Mouse (Mus musculus): Measurements from ENCODE around the gene Vmn2r24. TPM values are rescaled to one million over a fixed set of nuclear protein-coding genes. Genes with fewer than 3 reads are reported as not detected.
"Not testable (repeated sequence)": the region's sequence is repeated elsewhere in the genome, so short reads cannot be mapped to it uniquely, and the experiment has no call there.

Gene Vmn2r24
- not detected in 2 replicates for polyA plus RNA-seq (2016; fragmentation: Nextera tagmentation; extraction: Ambion mirVana)

- no peak within 1 kb of the TSS for H3K27ac ChIP-seq
- 79% methylated on average over 1 of the region's 1 CpGs for WGBS
- no peak for ATAC-seq (ENCODE audit: insufficient number of reproducible peaks, insufficient read depth, low FRiP score, low TSS enrichment, low read depth)
- H3K9me3 ChIP-seq = no peaks in the 10 kb centered on the region
- H3K4me3 ChIP-seq (replicated peaks) = no peak within 1 kb of the TSS
- no peak within 1 kb of the TSS for H3K4me2 ChIP-seq
- no peaks in the 10 kb centered on the region for H3K4me1 ChIP-seq (replicated peaks)
- no peaks in the 10 kb centered on the region for H3K27me3 ChIP-seq
- H3K36me3 ChIP-seq = no peaks in the 10 kb centered on the region
- no peak within 1 kb of the TSS for H3K9ac ChIP-seq (replicated peaks)
These were observed at the start of gene Vmn2r24 for GRCm38 (mm10) chr6:123778579-123778978. Gene Vmn2r24 (plus strand): TSS chr6:123778879.

- H3K36me3 ChIP-seq = no peaks in the 10 kb centered on the region
- no peaks in the 10 kb centered on the region for H3K4me1 ChIP-seq (replicated peaks)
- no peak overlapping the region for H3K4me2 ChIP-seq
- no peak overlapping the region for H3K9ac ChIP-seq (replicated peaks)
- no peak for ATAC-seq (ENCODE audit: insufficient number of reproducible peaks, insufficient read depth, low FRiP score, low TSS enrichment, low read depth)
- WGBS = 84% methylated on average over 3 of the region's 3 CpGs
- no peak overlapping the region for H3K27ac ChIP-seq
- no peaks in the 10 kb centered on the region for H3K9me3 ChIP-seq
- H3K4me3 ChIP-seq (replicated peaks) = no peak overlapping the region
- H3K27me3 ChIP-seq = no peaks in the 10 kb centered on the region
These were observed 8.6 kb upstream of the Vmn2r24 start for GRCm38 (mm10) chr6:123770031-123770430.

- Histone ChIP-seq H3K9ac (replicated peaks) (no peak overlapping the region), H3K9me3 (no peaks in the 10 kb centered on the region), H3K27ac (no peak overlapping the region), H3K4me1 (replicated peaks) (no peaks in the 10 kb centered on the region), H3K27me3 (no peaks in the 10 kb centered on the region), H3K4me2 (no peak overlapping the region), H3K36me3 (no peaks in the 10 kb centered on the region), H3K4me3 (replicated peaks) (no peak overlapping the region)
- ATAC-seq (ENCODE audit: insufficient number of reproducible peaks, insufficient read depth, low FRiP score, low TSS enrichment, low read depth) = no peak
- WGBS = 64% methylated on average over 2 of the region's 2 CpGs
These were observed 6.2 kb downstream of the Vmn2r24 start for GRCm38 (mm10) chr6:123784857-123785256.

- H3K4me2 ChIP-seq = no peak overlapping the region
- no peaks in the 10 kb centered on the region for H3K9me3 ChIP-seq
- no peak overlapping the region for H3K27ac ChIP-seq
- no peak for ATAC-seq (ENCODE audit: insufficient number of reproducible peaks, insufficient read depth, low FRiP score, low TSS enrichment, low read depth)
- no peaks in the 10 kb centered on the region for H3K36me3 ChIP-seq
- WGBS = 42% methylated on average over 9 of the region's 9 CpGs
- no peak overlapping the region for H3K4me3 ChIP-seq (replicated peaks)
- H3K27me3 ChIP-seq = no peaks in the 10 kb centered on the region
- no peak overlapping the region for H3K9ac ChIP-seq (replicated peaks)
- no peaks in the 10 kb centered on the region for H3K4me1 ChIP-seq (replicated peaks)
These were observed 15.1 kb downstream of the Vmn2r24 start for GRCm38 (mm10) chr6:123793746-123794145.

- H3K4me2 ChIP-seq; H3K4me3 ChIP-seq (replicated peaks); H3K9me3 ChIP-seq; H3K27me3 ChIP-seq; H3K9ac ChIP-seq (replicated peaks); H3K36me3 ChIP-seq; H3K4me1 ChIP-seq (replicated peaks); H3K27ac ChIP-seq; ATAC-seq (ENCODE audit: insufficient number of reproducible peaks, insufficient read depth, low FRiP score, low TSS enrichment, low read depth): not testable (repeated sequence)
These were observed 31.6 kb downstream of the Vmn2r24 start for GRCm38 (mm10) chr6:123810291-123810690.

- Histone ChIP-seq H3K36me3 (no peaks in the 10 kb centered on the region), H3K4me2 (no peak overlapping the region), H3K27me3 (no peaks in the 10 kb centered on the region), H3K4me1 (replicated peaks) (no peaks in the 10 kb centered on the region), H3K9me3 (0 out of 2 replicates have a peak, but pooled peaks cover 6% of the 10 kb centered on the region), H3K9ac (replicated peaks) (no peak overlapping the region), H3K4me3 (replicated peaks) (no peak overlapping the region), H3K27ac (no peak overlapping the region)
- ATAC-seq (ENCODE audit: insufficient number of reproducible peaks, insufficient read depth, low FRiP score, low TSS enrichment, low read depth) = no peak
- 87% methylated on average over 8 of the region's 8 CpGs for WGBS
These were observed 41.3 kb downstream of the Vmn2r24 start for GRCm38 (mm10) chr6:123819951-123820350.

- not testable (repeated sequence) for H3K4me3 ChIP-seq (replicated peaks); ATAC-seq (ENCODE audit: insufficient number of reproducible peaks, insufficient read depth, low FRiP score, low TSS enrichment, low read depth); H3K27ac ChIP-seq; H3K36me3 ChIP-seq; H3K4me1 ChIP-seq (replicated peaks); H3K9ac ChIP-seq (replicated peaks); H3K4me2 ChIP-seq; H3K27me3 ChIP-seq; H3K9me3 ChIP-seq
- WGBS = 63% methylated on average over 1 of the region's 2 CpGs
These were observed 74.7 kb downstream of the Vmn2r24 start, which contains the start of gene Vmn2r25 for GRCm38 (mm10) chr6:123853363-123853762. Gene Vmn2r25 (minus strand): TSS chr6:123853463.

Other genes with a start within 250 kb of the Vmn2r24 start
- gene Vmn2r21, start 245.5 kb upstream of the Vmn2r24 start, polyA plus RNA-seq (2016; fragmentation: Nextera tagmentation; extraction: Ambion mirVana) = not detected in 2 replicates
- gene Vmn2r22, start 128.2 kb upstream of the Vmn2r24 start, polyA plus RNA-seq (2016; fragmentation: Nextera tagmentation; extraction: Ambion mirVana) = not detected in 2 replicates
- not detected in 2 replicates for gene Vmn2r23, start 76.2 kb upstream of the Vmn2r24 start, polyA plus RNA-seq (2016; fragmentation: Nextera tagmentation; extraction: Ambion mirVana)
- gene Vmn2r25, start 74.6 kb downstream of the Vmn2r24 start, polyA plus RNA-seq (2016; fragmentation: Nextera tagmentation; extraction: Ambion mirVana) = not detected in 2 replicates
- not detected in 2 replicates for gene Vmn2r26, start 245.7 kb downstream of the Vmn2r24 start, polyA plus RNA-seq (2016; fragmentation: Nextera tagmentation; extraction: Ambion mirVana)

Data from limb, embryonic 12.5 days (tissue).